8 mouse cellular contexts compared by ENCODE assay signal in the genomic region with DNA sequence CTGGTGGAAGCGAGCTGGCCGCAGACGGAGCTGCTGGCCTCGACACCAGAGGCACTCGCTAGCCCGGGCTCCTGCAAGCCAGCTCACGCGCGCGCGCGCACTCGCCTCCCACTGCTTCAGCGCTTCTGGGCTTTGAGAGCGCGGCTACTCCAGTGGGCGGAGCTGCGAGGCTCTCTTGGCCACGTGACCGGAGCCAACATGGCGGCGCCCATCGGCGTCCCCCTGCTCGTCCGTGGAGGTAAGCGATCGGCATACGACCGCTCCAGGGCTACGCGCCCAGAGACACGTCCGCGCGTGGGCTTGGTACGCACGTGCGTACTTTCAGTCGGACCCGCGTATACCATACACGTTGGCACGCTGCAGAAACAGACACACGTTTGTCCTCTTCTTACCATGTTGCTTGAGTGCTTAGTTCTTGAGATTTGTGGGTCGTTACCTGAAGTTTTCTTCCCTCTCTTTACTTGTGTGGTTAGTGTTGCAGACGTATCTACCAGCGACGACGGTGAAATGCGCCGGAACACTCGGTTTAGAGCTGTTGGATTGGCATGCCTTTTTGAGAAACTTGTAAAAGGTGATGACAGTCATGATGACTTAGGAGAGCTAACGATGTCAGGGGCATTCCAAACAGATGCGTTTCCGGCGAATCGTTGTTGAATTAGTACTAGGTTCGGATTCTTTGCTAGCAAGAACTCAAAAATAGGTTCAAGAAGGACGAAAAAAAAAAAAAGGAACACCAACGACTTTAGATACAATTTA. TPM values are rescaled to one million over a fixed set of nuclear protein-coding genes. Genes with fewer than 3 reads are reported as not detected.
DNase-seq lines count a peak whose midpoint lies in the region; ATAC-seq lines count a peak whose summit lies in the region.

A gene (plus strand): TSS at position 116 of the 756 bp plus-strand sequence.

- under 1% methylated on average over 61 of the region's 61 CpGs for WGBS in hindbrain, embryonic 14.5 days

- H3K27me3 ChIP-seq in hindbrain, embryonic 14.5 days (ENCODE audit: control insufficient read depth, insufficient read depth, low read length) = peaks cover 3% of the 10 kb centered on the region; the same call in 1 of the 2 replicates

- peak within 1 kb of the TSS; percentile 81 for H3K4me2 ChIP-seq in hindbrain, embryonic 14.5 days (replicated peaks)

- peak; percentile 96 for ATAC-seq in hindbrain, embryonic 14.5 days (ENCODE audit: low FRiP score)

- peak within 1 kb of the TSS; percentile 59 for H3K9ac ChIP-seq in hindbrain, embryonic 14.5 days

- no peaks in the 10 kb centered on the region for H3K36me3 ChIP-seq in hindbrain, embryonic 14.5 days (replicated peaks; ENCODE audit: control insufficient read depth, insufficient read depth)

- peak within 1 kb of the TSS; percentile 55 for H3K4me3 ChIP-seq in hindbrain, embryonic 14.5 days (replicated peaks; ENCODE audit: low read length)

- DNase-seq in R1 (ENCODE audit: low read depth, low spot score) = peak; percentile 95
- DNase-seq in cerebellum, postnatal 25 days = peak; percentile 96 to 98
- DNase-seq in frontal cortex, postnatal 25 days (ENCODE audit: low spot score in 2 of 2) = peak; percentile 88 to 90
- peak; percentile 97 for DNase-seq in hindbrain, embryonic 14.5 days (ENCODE audit: low spot score)
- DNase-seq in layer of hippocampus, postnatal 36 days = peak; percentile 93 to 94
- peak; percentile 97 for DNase-seq in lung, postnatal 36 days
- peak; percentile 98 for DNase-seq in retina, postnatal 1 day
- DNase-seq in urinary bladder, adult 18-20 months (ENCODE audit: low spot score in 2 of 2) = peak; percentile 91 to 93

- H3K27ac ChIP-seq in hindbrain, embryonic 14.5 days = peak within 1 kb of the TSS; percentile 60; the same call in 1 of the 2 replicates

- no peaks in the 10 kb centered on the region for H3K9me3 ChIP-seq in hindbrain, embryonic 14.5 days (ENCODE audit: control insufficient read depth, low read length)

- H3K4me1 ChIP-seq in hindbrain, embryonic 14.5 days (replicated peaks; ENCODE audit: control insufficient read depth, insufficient read depth, low read length) = peaks cover 6% of the 10 kb centered on the region; the same call in 1 of the 2 replicates

RNA-seq across cellular contexts. Expression of the gene that starts here (rescaled TPM):
- polyA plus RNA-seq in hindbrain, embryonic 14.5 days (2014; fragmentation: Nextera tagmentation; extraction: Ambion mirVana) = 30.9 and 32.7 TPM in 2 replicates
- total RNA-seq in layer of hippocampus, postnatal 36 days (2021) = 10 to 100 TPM; 23.8 to 25.0 TPM

Comparison
In these comparisons a context has a peak if more than half of its experiments do, and no peak if none do; other contexts are left out.
1. Peak in every context shown above with its lines: DNase-seq, ATAC-seq, H3K4me3 ChIP-seq and H3K27ac ChIP-seq.